Mouse (Mus musculus) layer of hippocampus, postnatal 14 days (tissue): ENCODE data around the gene Gm5414. TPM values are rescaled to one million over a fixed set of nuclear protein-coding genes. Genes with fewer than 3 reads are reported as not detected.

Experiments used
- DNase-seq, 2 experiments: peaks; one replicate each; pipeline ENCODE4 v3.0.0; 2021 to 2022; ENCODE audit warnings: low spot score in 2 of 2, mixed read lengths in 1 of 2
- long read RNA-seq, 2 experiments: library from polyadenylated mRNA; stranded (forward); transcript quantifications; one replicate each; pipeline ENCODE4 v2.0.0; 2021
- microRNA-seq, 2 experiments: library from miRNA; unstranded; fragments of <30 nt; microRNA quantifications; one replicate each; pipeline ENCODE4 v1.2.0; 2021
- total RNA-seq, 2 experiments: library from RNA; stranded (reverse); gene quantifications; 2 replicates each; pipeline ENCODE4 v1.2.3; 2021

Gm5414 gene
- not detected for total RNA-seq
- long read RNA-seq, experiment 1: 0 reads
- long read RNA-seq, experiment 2: 0 reads

GRCm38 (mm10) chr15:101627884-101628283 lies at the start of gene Gm5414:
TSS of gene Gm5414 (minus strand) at chr15:101628188.
- peak in 1 of 2 experiments; percentile 0 for DNase-seq

- DNase-seq: no peak
Observed at GRCm38 (mm10) chr15:101675978-101676377, 48.0 kb upstream of the Gm5414 start.

GRCm38 (mm10) chr15:101652736-101653265 lies 24.8 kb upstream of the Gm5414 start:
- DNase-seq: no peak

- no peak for DNase-seq
Observed at GRCm38 (mm10) chr15:101647280-101647679, 19.3 kb upstream of the Gm5414 start, which contains the start of gene Gm5478. TSS of gene Gm5478 (minus strand) at chr15:101647380.

GRCm38 (mm10) chr15:101599123-101599522 lies 28.9 kb downstream of the Gm5414 start:
- DNase-seq: no peak

GRCm38 (mm10) chr15:101588216-101588615 lies 39.8 kb downstream of the Gm5414 start:
- no peak for DNase-seq

GRCm38 (mm10) chr15:101584456-101584855 lies 43.5 kb downstream of the Gm5414 start:
- no peak for DNase-seq

- no peak for DNase-seq
Observed at GRCm38 (mm10) chr15:101583211-101583965, 44.6 kb downstream of the Gm5414 start.

GRCm38 (mm10) chr15:101581701-101582100 lies 46.3 kb downstream of the Gm5414 start:
- DNase-seq: no peak

- no peak for DNase-seq
Observed at GRCm38 (mm10) chr15:101575506-101575905, 52.5 kb downstream of the Gm5414 start.

Small RNA genes within 50 kb of the gene (microRNA-seq; reads per million reads assigned to microRNA genes)
- gene Gm44383 (0 reads per million in 2 experiments), gene Gm44479 (0 reads per million in 2 experiments)

Other genes starting within 250 kb of the Gm5414 start
- gene Krt7, start 217.1 kb downstream of the Gm5414 start, total RNA-seq: not detected
- under 1 TPM; 0.18 to 0.81 TPM for gene Krt87, start 189.4 kb downstream of the Gm5414 start, total RNA-seq
- gene Krt88, start 180.4 kb downstream of the Gm5414 start, total RNA-seq: not detected
- gene Krt81, start 164.4 kb downstream of the Gm5414 start, total RNA-seq: not detected
- not detected for gene Krt86, start 154.7 kb downstream of the Gm5414 start, total RNA-seq
- gene Krt83, start 136.7 kb downstream of the Gm5414 start, total RNA-seq: not detected
- gene Gm49425, start 110.9 kb downstream of the Gm5414 start, total RNA-seq: not detected
- gene Krt84, start 95.4 kb downstream of the Gm5414 start, total RNA-seq: not detected
- gene Krt82, start 77.5 kb downstream of the Gm5414 start, total RNA-seq: not detected
- under 1 TPM; 0.14 to 0.16 TPM for gene Krt90, start 65.2 kb downstream of the Gm5414 start, total RNA-seq
- under 1 TPM in 1 of 2 experiments, not detected in 1; 0.14 TPM for gene Krt75, start 54.3 kb downstream of the Gm5414 start, total RNA-seq
- not detected for gene Gm5478, start 19.2 kb upstream of the Gm5414 start, total RNA-seq
- gene Krt6b, start 52.1 kb upstream of the Gm5414 start, total RNA-seq: not detected
- not detected for gene Krt6a, start 66.1 kb upstream of the Gm5414 start, total RNA-seq
- gene Krt5, start 84.7 kb upstream of the Gm5414 start, total RNA-seq: under 1 TPM; 0.33 to 0.48 TPM
- not detected for gene Krt71, start 114.9 kb upstream of the Gm5414 start, total RNA-seq
- not detected for gene Krt72, start 158.3 kb upstream of the Gm5414 start, total RNA-seq
- gene Krt73, start 174.2 kb upstream of the Gm5414 start, total RNA-seq: 1 to 10 TPM; 7.7 to 8.2 TPM
- gene Krt2, start 190.0 kb upstream of the Gm5414 start, total RNA-seq: 1 to 10 TPM; 2.6 to 3.7 TPM
- 1 to 10 TPM; 3.4 to 4.4 TPM for gene Krt1, start 222.6 kb upstream of the Gm5414 start, total RNA-seq
- 1 to 10 TPM; 7.2 to 9.4 TPM for gene Krt77, start 241.5 kb upstream of the Gm5414 start, total RNA-seq